Mouse (Mus musculus) lung, embryonic 14.5 days (tissue): ENCODE data around the gene Plce1. TPM values are rescaled to one million over a fixed set of nuclear protein-coding genes. Genes with fewer than 3 reads are reported as not detected.

Source experiments
- ATAC-seq: fragments of 200-750 bp; cut with Nextera tagmentation; 2 replicates; pipeline ENCODE4 v1.8.0; 2017; ENCODE audit warnings: mild to moderate bottlenecking, moderate TSS enrichment, moderate library complexity; ENCODE audit not compliant: insufficient read depth
- DNase-seq: peaks from one replicate; pipeline ENCODE4 v3.0.0-alpha.2; 2015
- H3K27ac ChIP-seq: fragments of 300-500 bp; sonication (generic); 2 replicates; pipeline ENCODE4 v1.5.1; 2014; ENCODE audit warnings: low read depth, mild to moderate bottlenecking, moderate library complexity
- H3K27me3 ChIP-seq: fragments of 300-500 bp; sonication (generic); 2 replicates; pipeline ENCODE4 v1.6.1; 2014; ENCODE audit warnings: low read length, control low read depth; ENCODE audit not compliant: insufficient read depth
- H3K36me3 ChIP-seq: fragments of 300-500 bp; sonication (generic); 2 replicates; pipeline ENCODE4 v1.6.1; 2014; ENCODE audit warnings: control low read depth; ENCODE audit not compliant: insufficient read depth
- H3K4me1 ChIP-seq: fragments of 300-500 bp; sonication (generic); 2 replicates; pipeline ENCODE4 v1.6.1; 2014; ENCODE audit warnings: antibody characterized with exemption, control low read depth; ENCODE audit not compliant: insufficient read depth
- H3K4me2 ChIP-seq: fragments of 300-500 bp; sonication (generic); 2 replicates; pipeline ENCODE4 v1.6.1; 2014; ENCODE audit warnings: mild to moderate bottlenecking
- H3K4me3 ChIP-seq: fragments of 300-500 bp; sonication (generic); 2 replicates; pipeline ENCODE4 v1.5.1; 2014; ENCODE audit warnings: low read depth, low read length
- H3K9ac ChIP-seq: fragments of 300-500 bp; sonication (generic); 2 replicates; pipeline ENCODE4 v1.6.1; 2014
- H3K9me3 ChIP-seq: fragments of 300-500 bp; sonication (generic); 2 replicates; pipeline ENCODE4 v1.6.1; 2016; ENCODE audit warnings: low read depth, low read length, control low read depth
- CTCF ChIP-seq: IDR thresholded peaks from 2 replicates; pipeline ENCODE4 v1.5.1; 2016; ENCODE audit warnings: antibody characterized with exemption, low read depth
- WGBS: fragments of 180-500 bp; shearing (Covaris S2); extraction: QIAGEN DNeasy Blood & Tissue Kit; methylation state at CpG from one replicate; pipeline ENCODE4 v1.1.7; 2014; 5-methylcytosine and 5-hydroxymethylcytosine counted together
- polyA plus RNA-seq: library from polyadenylated mRNA; unstranded; fragments of >200 nt; fragmentation: Nextera tagmentation; extraction: Ambion mirVana; gene quantifications from 2 replicates; pipeline ENCODE4 v1.2.1, GENCODE M21; 2014

The Plce1 gene
- polyA plus RNA-seq, 1 experiment from 2014 or later = 4.5 TPM

- H3K27me3 ChIP-seq = no peaks in the 10 kb centered on the region
- 50% methylated on average over 4 of the region's 4 CpGs for WGBS
- peak; percentile 76 for TF ChIP-seq CTCF
- H3K9ac ChIP-seq = no peak overlapping the region
- no peak overlapping the region for H3K4me2 ChIP-seq
- H3K4me3 ChIP-seq = no peak overlapping the region
- DNase-seq (peak; percentile 84), ATAC-seq (peak; percentile 41; the same call in 1 of the 2 replicates)
- H3K9me3 ChIP-seq = no peaks in the 10 kb centered on the region
- H3K27ac ChIP-seq = no peak overlapping the region
- H3K36me3 ChIP-seq = no peaks in the 10 kb centered on the region
- H3K4me1 ChIP-seq = no peaks in the 10 kb centered on the region
Measured at GRCm38 (mm10) chr19:38775548-38775947, 294.6 kb downstream of the Plce1 start.

DNA sequence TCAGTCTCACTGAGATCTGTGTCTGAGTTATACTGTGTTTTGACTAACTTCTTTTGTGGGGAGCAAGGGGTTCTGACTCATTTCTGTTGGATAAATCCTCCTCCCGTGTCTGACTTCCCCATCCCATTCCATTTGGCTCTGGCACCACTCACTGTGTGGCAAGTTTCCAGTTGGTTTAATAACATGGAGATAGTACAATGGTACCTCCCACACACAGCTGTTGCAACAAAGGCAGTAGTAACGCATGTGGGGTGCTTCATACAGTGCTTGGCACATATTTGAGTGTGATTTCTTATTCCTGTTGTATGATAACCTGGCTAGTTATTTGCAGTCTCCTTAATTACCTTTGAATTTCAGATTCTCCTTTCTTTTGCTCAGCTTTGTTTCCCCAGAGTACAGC lies 297.9 kb downstream of the Plce1 start:
- DNase-seq = peak; percentile 58

DNA sequence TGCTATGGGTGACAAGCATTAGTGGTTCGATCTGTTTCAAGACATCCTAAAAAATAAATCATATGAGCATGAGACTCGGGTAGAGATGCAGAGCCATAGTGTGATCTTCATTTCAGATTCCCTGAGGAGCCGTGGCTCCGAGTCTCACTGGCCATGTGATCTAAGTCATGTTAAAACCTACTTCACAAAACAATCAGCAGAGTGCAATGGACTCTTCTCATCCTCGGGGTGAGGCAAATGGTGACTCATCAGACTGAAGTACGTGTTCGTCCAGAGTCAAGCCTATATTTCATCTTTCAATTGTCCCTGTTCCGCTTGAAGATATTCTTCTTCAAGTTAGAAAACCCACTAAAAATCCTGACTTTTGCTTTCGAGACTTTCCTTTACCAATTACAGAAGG lies 302.6 kb downstream of the Plce1 start:
- H3K4me3 ChIP-seq = no peak overlapping the region
- 79% methylated on average over 9 of the region's 9 CpGs for WGBS
- no peak for TF ChIP-seq CTCF

More for the DNA sequence above, 297.9 kb downstream of the Plce1 start:
- Histone ChIP-seq H3K4me3 (no peak overlapping the region), H3K27me3 (no peaks in the 10 kb centered on the region), H3K9ac (no peak overlapping the region), H3K36me3 (no peaks in the 10 kb centered on the region), H3K4me2 (no peak overlapping the region), H3K27ac (no peak overlapping the region), H3K9me3 (no peaks in the 10 kb centered on the region), H3K4me1 (no peaks in the 10 kb centered on the region)
- ATAC-seq = no peak
- no peak for TF ChIP-seq CTCF
- 36% methylated on average over 2 of the region's 2 CpGs for WGBS

GRCm38 (mm10) chr19:38787756-38788155 lies 306.8 kb downstream of the Plce1 start:
- no peaks in the 10 kb centered on the region for H3K27me3 ChIP-seq
- H3K4me3 ChIP-seq = no peak overlapping the region
- no peak overlapping the region for H3K27ac ChIP-seq
- ATAC-seq = no peak
- H3K9ac ChIP-seq = no peak overlapping the region
- H3K4me2 ChIP-seq = no peak overlapping the region
- H3K4me1 ChIP-seq = no peaks in the 10 kb centered on the region
- no peak for TF ChIP-seq CTCF
- WGBS = 89% methylated on average over 6 of the region's 6 CpGs
- H3K9me3 ChIP-seq = no peaks in the 10 kb centered on the region
- DNase-seq = no peak
- H3K36me3 ChIP-seq = peaks cover 44% of the 10 kb centered on the region

More for the DNA sequence above, 302.6 kb downstream of the Plce1 start:
- Histone ChIP-seq H3K27ac (no peak overlapping the region), H3K9me3 (no peaks in the 10 kb centered on the region), H3K27me3 (no peaks in the 10 kb centered on the region), H3K4me2 (no peak overlapping the region), H3K9ac (no peak overlapping the region), H3K4me1 (no peaks in the 10 kb centered on the region), H3K36me3 (peaks cover 10% of the 10 kb centered on the region; the same call in 1 of the 2 replicates)
- no peak for ATAC-seq
- DNase-seq = no peak

GRCm38 (mm10) chr19:38793563-38794045 lies 312.7 kb downstream of the Plce1 start:
- H3K4me1 ChIP-seq = no peaks in the 10 kb centered on the region
- WGBS = 94% methylated on average over 7 of the region's 7 CpGs
- H3K4me2 ChIP-seq = no peak overlapping the region
- H3K9ac ChIP-seq = no peak overlapping the region
- no peak for ATAC-seq
- no peak overlapping the region for H3K27ac ChIP-seq
- H3K4me3 ChIP-seq = no peak overlapping the region
- H3K27me3 ChIP-seq = no peaks in the 10 kb centered on the region
- no peaks in the 10 kb centered on the region for H3K9me3 ChIP-seq
- peaks cover 87% of the 10 kb centered on the region for H3K36me3 ChIP-seq
- TF ChIP-seq CTCF = no peak
- DNase-seq = no peak

DNA sequence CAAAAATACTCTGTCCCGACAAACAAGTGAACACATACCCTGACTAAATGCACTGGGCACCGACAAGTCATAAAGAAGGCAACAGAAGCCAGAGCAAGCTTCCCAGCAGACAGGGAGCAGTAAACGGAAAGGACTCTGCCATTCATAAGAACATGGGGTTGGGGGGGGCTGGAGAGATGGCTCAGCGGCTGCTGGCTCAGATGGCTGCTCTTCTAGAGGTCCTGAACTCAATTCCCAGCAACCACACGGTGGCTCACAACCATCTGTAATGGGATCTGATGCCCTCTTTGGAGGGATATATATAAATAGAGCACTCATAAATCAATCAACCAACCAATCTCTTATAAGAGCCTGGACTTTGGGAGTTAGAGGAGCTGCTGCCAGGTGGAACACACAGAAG lies 315.6 kb downstream of the Plce1 start:
- 81% methylated on average over 5 of the region's 5 CpGs for WGBS

DNA sequence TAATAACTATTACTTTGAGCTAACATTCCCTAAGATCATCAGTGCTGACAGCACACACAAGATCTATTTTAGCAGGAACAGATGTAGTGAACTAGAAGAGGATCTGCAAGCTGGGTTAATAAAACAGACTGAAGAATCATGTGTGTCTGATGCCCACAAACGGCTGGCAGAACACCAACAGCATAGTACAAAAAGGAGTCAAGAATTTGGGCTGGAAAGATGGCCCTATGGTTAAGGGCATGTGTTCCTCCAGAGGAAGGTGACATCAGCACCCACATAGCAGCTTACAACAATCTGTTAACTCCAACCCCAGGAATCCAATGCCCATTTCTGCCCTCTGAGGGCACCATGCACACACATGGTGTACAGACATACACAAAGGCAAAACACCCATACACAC lies 317.4 kb downstream of the Plce1 start:
- H3K4me1 ChIP-seq = no peaks in the 10 kb centered on the region
- H3K9ac ChIP-seq = no peak overlapping the region
- 82% methylated on average over 1 of the region's 1 CpGs for WGBS
- H3K36me3 ChIP-seq = peaks cover 78% of the 10 kb centered on the region
- H3K9me3 ChIP-seq = no peaks in the 10 kb centered on the region
- no peak for TF ChIP-seq CTCF
- H3K27ac ChIP-seq = no peak overlapping the region
- no peak for ATAC-seq
- no peaks in the 10 kb centered on the region for H3K27me3 ChIP-seq
- H3K4me2 ChIP-seq = no peak overlapping the region
- no peak overlapping the region for H3K4me3 ChIP-seq
- DNase-seq = no peak

More for the DNA sequence above, 315.6 kb downstream of the Plce1 start:
- ATAC-seq = no peak
- H3K4me2 ChIP-seq = no peak overlapping the region
- no peak overlapping the region for H3K9ac ChIP-seq
- DNase-seq = no peak
- peaks cover 79% of the 10 kb centered on the region for H3K36me3 ChIP-seq
- no peak overlapping the region for H3K27ac ChIP-seq
- no peak for TF ChIP-seq CTCF
- no peaks in the 10 kb centered on the region for H3K27me3 ChIP-seq
- H3K4me1 ChIP-seq = no peaks in the 10 kb centered on the region
- no peaks in the 10 kb centered on the region for H3K9me3 ChIP-seq
- no peak overlapping the region for H3K4me3 ChIP-seq

- Histone ChIP-seq H3K9me3 (no peaks in the 10 kb centered on the region), H3K27me3 (no peaks in the 10 kb centered on the region), H3K36me3 (peaks cover 77% of the 10 kb centered on the region), H3K4me3 (no peak overlapping the region), H3K27ac (no peak overlapping the region), H3K4me2 (no peak overlapping the region), H3K4me1 (no peaks in the 10 kb centered on the region), H3K9ac (no peak overlapping the region)
- no peak for DNase-seq
- no peak for ATAC-seq
- WGBS = 87% methylated on average over 6 of the region's 6 CpGs
- no peak for TF ChIP-seq CTCF
Measured at GRCm38 (mm10) chr19:38798801-38799200, 317.9 kb downstream of the Plce1 start.
